Mouse (Mus musculus) left cerebral cortex, adult 18-20 months (tissue): ENCODE data around the gene Tgfbr2. TPM values are rescaled to one million over a fixed set of nuclear protein-coding genes. Genes with fewer than 3 reads are reported as not detected.

ENCODE experiments used
- DNase-seq, 2 experiments: peaks; one replicate each; pipeline ENCODE4 v3.0.0; 2021 to 2022; ENCODE audit warnings: low spot score in 2 of 2, mixed read lengths in 1 of 2
- total RNA-seq, 2 experiments: library from RNA; stranded (reverse); gene quantifications; 2 replicates each; pipeline ENCODE4 v1.2.3; 2021

Tgfbr2 gene
- total RNA-seq, 2 experiments from 2014 or later = 12.4 to 13.1 TPM

DNA sequence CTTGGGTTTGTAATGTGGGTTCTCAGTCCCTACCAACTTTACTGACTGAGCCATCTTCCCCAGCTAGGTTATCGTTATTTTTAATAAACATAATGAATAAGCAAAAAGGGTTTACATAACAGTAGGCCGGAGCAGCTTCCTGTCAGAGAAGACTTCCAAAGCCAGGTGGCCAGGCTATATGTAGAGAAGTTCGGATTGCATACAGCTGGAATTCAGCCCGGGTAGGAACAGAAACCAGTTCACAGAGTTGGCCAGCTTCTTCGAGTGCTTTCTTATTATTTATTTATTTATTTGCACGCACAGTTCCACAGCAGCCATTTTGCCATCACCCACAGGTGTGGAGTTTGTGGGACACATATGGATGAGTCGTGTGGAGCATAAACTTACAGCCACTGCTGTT is 53.7 kb downstream of the Tgfbr2 start:
- no peak for DNase-seq

DNA sequence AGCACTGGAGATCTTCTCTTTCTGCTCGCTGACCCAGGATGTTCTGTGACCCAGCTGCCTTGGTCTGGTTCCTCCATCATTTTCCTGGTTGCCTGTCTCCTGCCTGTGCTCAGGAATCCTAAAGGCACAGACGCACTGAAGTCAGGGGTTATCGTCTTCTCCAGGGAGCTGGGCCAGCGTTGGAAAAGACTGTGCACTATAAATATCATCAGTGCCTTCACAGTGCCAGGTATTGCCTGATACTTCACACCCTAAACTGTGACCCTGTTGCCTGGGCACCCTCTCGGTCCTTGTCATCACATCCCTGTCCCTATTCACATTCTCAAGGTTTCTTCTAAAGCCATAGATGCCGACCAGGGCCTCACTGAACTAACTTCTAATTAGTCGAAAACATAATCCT is 55.2 kb downstream of the Tgfbr2 start:
- DNase-seq = no peak

DNA sequence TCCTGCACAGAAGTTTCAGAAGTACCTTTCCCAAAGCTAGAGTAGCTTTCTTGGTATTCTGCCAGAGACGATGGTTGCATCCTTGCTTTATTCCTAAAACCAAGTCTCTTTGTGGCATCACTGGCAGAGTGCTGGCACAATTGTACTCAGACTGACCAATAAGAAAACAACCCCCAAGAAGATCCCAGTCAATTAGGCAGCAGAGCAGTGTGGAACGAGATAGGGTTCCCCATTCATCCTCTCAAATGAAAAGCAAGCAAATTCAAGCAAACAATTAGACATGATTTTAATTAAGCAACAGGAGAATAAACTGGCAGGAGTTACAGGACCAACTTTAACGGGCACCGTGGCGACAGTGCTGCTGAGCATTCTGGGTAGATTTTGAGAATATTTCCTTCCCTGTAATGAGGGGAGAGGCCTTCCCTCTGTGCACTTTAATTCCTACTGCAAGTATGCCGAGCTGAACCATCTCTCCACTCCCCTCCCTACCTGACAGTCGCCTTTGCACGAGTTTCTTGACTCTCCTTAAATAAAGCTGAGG is 56.8 kb downstream of the Tgfbr2 start:
- DNase-seq = no peak

DNA sequence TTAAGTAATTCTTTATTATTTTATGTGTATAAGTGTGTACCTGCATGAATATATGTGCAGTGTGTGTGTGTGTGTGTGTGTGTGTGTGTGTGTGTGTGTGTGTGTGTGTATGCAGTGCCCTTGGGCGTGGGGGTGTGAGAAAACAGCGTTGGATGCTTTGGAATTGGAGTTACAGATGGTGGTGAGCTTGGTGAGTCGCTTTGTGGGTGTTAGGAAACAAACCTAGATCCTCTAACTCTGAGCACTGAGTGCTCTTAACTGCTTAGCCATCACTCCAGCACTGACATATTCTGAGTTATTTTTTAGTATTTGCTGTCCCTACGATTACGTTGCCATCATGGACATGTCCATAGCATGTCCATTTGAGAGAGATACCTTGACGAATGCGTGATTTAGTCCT is 59.3 kb downstream of the Tgfbr2 start:
- DNase-seq = no peak

DNA sequence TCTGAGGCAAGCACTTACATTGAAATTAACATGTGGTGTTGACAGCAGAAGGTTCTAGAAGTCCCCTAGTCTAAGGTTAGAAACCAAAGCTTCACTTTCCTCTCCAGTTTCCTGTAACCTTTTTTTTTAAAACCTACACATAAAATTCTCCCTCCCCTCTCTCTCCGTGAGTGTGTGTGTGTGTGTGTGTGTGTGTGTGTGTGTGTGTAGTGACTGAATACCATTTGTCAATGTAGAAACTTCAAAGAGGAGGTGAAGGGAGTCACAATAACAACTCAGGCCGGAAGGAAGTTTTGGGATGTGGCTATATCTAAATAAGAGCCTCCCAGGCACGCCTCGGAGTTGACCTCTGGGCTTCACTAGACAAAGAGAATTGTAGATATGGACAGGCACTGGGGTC is 60.8 kb downstream of the Tgfbr2 start:
- DNase-seq = no peak

DNA sequence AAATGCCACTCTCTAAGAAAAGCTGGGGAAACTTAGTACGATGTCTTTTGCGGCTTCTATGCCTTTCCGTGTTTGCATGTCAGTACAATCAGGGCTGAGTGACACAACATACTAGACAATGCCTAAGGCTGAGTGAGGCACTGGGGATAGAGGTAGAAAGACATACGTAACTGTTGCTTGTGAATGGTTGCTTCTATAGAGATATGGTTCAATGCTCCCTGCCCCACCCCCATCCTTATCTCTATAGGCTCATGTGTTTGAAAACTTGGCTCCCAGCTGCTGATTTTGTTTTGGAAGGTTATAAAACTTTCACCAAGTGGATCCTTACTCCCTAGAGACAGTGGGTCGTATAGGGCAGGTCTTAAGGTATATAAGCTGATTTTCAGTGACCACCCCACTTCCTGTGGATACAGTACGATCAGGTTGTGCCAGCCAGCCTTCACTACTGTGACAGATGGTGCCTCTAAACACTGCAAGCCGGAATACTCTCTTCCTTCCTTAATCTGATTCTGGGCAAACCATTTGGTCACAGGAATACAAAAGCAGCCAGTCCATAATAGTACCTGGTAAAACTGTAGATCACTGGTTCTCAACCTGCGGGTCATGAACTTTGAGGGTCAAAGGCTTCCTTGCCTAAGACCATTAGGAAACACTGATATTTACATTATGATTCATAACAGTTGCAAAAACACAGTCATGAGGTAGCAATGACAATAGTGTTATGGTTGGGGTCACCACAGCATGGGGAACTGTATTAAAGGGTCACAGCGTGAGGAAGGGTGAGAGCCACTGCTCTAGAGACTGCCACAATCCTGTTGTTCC is 63.8 kb downstream of the Tgfbr2 start:
- DNase-seq = no peak

DNA sequence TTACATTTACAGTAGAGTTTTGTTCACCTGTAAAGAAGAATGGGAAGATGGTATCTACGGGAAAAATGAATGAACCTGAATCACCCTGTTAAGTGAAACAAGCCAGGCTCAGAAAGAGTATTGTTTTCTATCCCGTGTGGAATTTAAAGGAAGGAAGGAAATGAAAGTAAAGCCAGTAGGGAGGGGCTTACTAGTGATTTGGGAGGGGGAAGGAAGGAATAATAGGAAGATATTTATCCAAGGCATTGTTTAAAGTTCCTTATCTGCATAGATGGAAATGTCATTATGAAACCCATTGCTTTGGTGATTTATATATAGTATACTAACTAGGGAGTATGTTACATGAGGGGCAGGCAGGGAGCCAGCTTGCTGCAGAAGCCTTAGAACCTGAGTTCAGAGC is 66.4 kb downstream of the Tgfbr2 start:
- DNase-seq = no peak

DNA sequence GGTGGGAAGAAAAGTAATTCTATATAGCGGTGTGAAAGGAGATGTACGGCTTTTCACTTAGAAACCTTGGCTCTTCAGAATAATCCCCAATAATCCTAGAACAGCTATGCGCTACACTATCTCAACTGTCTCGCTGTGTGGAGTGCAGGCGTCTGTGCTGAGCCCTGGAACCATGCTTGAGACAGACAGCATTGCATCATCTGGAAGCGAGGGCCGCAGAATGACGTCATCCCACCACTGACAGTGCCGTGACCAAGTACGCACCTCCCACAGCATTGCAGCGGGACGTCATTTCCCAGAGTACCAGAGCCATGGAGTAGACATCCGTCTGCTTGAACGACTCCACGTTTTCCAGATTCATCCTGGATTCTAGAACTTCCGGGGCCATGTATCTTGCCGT is 70.4 kb downstream of the Tgfbr2 start:
- no peak for DNase-seq

DNA sequence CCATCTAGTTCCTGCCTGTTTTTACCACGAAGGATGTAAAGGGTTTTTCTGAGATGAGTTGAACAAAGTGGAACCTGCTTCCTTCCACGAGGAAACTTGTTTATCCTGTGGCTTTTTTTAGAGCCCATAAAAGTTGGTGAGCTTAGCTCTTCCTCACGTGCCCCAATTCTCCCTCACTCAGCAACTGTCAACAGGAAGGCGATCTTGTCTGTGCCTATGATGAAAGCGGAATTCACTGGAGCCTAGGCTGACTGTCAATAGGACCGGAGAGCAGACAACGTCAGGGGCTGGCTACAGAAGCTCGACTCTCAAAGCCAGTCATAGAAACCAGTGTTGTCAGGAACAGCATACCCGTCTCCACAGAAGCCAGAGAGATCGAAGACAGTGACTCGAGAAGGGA is 73.3 kb downstream of the Tgfbr2 start:
- DNase-seq = no peak

DNA sequence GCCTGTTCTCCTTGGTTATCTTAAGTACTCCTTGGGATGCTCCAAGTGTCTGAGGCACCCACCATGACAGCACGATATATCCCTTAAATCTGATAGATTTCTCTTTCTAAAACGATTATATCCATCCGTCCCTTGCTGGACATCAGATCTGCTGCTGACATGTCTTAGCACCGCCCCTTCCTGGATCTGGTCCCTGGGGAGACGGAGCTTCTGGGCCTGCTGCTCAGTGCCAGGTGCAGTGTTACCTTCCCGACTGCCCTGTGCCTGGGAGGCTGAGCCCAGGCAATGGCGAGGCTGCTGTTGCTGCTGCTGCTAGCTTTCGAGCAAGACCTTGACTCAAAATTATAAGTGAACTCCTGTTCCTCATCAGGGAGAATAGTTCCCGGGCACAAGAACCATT is 75.1 kb downstream of the Tgfbr2 start:
- no peak for DNase-seq

DNA sequence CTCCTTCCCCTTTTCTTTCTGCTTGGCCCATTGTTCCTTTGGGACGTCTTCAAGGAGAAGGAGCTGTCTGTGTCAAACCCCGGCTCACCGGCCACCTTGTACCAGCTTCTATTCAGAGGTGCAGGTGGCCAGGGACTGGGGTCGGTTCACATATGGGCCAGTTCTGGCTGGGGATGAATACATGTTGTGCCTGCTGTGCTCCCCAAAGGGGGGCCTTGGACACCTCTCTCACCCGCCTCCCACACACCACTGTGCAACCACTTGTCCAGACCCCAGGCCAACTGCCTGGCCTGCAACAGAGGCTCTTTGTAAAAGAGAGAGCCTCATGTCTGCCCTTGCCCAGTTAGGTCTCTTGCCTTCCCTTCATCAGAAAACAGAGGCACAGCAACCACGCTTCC is 75.6 kb downstream of the Tgfbr2 start:
- DNase-seq = no peak

DNA sequence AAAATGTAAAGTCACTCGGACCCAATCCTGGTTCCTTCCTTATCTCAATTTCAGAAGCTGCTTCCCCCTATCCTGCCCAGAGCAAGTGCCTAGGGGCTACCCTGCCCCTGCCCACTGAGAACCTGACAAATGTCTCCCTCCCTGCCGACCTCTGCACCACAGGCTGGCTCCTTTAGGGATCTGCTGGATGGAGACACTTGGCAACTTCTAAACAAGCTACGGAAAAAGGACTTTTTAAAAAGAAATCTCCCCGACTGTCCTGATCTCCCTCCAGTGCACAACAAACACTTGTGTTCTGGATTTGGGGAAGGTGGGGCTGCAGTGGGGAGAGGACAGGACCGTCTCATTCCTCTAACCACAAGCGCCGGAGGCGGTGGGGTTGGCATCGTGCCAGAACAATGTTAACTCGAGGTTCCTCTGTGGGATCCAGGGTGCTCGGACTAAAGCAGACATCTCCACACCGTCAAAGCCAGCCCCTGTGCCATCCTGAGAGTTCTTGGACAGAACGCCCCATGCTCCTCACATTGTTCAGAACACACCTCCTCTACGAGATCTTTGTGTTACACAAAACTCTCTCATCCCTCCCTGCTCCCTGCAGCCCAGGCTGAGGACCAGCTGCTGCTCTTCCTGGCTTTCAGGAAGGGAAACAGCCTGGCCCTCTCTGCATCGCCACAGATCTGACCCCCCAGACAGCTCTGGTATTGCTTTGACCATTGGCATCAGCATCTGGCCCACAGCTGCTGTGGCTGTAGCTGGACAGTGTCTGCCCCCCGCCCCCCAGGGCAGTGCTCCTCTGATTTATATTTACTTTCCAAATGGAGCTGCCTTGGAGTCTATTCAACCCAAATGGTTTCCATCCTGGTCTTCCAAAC is 76.2 kb downstream of the Tgfbr2 start:
- DNase-seq = peak in 1 of 2 experiments; percentile 19

DNA sequence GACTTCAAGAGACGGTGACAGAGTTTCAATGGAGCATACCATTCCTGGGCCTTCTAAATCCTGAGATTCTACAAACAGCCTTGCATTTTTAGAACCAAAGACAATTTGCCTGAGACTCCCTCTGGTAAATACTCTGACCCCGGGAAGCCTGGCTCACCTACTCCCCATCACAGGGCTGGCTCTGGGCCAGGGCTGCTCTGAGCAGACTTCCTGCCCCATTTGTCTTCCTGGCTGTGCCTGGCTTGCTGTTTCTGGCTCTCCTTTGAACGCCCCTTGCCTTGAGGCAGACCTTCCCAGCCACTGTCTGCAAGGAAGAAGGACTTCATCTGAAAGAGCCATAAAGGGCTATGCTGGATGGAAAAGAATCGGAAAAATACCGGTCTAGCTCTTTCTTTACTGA is 83.2 kb downstream of the Tgfbr2 start:
- DNase-seq = no peak

DNA sequence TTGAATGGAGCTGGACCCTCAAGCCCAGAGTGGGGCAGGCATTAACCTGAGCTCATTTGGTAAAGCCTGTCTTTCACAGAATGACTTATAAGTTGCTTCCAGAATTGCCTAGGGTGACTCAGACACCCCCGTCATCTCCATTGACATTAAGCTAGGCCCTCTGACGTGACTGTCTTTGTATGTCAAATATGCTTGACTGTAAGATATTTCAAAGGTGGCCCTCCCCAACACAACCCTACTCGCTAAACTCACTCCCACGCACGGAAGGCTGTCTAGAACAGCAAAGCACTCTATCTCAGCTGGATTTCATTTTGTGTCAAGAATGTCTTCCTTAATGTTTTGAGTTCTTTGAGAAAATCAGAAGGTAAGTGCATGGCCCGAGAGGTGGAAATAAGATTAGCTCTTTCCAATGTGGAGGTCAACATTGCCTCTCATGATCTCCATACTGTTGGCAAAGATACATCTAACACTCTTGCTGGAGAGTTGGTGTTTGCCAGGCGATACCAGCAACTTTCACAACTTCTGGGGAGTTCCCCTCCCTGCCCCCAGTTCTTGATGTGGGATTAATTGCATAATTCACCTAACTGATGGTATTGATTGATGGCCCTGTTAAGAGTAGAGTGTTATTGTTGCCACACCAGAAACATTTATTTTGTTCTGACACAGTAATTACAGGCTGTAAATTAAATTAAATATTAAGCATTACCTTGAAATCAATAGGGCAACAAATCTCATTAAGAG is 83.9 kb downstream of the Tgfbr2 start:
- no peak for DNase-seq

DNA sequence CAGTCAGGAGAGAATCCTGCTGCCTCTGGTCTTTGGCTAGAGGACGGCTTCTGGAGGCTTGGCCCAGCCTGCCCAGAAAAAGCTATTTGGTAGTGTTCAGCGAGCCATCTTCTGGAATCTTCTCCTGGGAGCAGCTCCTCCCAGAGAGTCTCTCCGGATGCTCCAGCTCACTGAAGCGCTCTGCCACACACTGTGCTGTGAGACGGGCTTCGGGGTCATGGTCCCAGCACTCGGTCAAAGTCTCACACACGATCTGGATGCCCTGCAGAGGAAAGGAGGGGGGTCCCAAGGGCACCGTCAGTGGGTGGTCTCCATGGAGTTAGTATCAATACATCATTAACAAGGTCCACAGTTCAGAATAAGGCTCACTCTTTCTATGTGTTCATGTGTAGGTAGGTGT is 84.9 kb downstream of the Tgfbr2 start:
- no peak for DNase-seq

DNA sequence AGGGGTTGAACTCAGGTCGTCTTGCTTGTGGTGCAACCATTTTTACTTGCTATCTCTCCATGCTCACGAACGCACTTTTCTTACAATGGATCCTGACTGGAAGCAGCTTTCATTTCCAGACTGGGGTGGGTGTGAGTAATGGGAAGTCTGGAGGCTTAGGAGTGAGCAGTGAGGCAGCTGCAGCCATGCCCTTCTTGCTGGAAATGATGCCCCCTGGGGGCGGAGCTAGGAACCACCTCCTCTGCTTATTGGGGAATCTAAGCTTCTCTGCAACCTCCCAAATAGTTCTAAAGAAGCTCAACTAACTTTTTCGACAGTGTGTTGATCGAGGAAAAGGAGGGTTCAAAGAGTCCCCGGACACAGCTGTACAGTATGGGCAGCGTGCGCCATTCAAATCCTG is 86.2 kb downstream of the Tgfbr2 start:
- no peak for DNase-seq

DNA sequence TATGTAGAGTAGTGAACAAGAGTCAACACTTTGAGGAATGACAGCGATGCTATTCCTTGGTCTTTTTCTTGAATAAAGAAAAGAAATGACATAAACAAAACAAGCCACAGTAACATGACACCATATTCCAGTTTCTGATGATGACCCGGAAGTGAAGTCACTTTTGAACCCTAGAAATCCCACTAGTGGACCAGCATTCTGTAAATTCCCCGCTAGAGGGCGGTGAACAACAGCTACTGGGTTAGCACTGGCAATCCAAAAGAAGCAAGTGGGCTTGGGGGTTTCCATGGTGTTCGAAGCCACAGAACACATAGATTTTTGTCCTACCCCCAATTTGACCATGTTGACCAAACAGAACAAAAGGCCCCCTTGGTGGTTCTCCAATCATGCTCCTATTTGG is 87.3 kb downstream of the Tgfbr2 start:
- DNase-seq = peak; percentile 55 to 70

DNA sequence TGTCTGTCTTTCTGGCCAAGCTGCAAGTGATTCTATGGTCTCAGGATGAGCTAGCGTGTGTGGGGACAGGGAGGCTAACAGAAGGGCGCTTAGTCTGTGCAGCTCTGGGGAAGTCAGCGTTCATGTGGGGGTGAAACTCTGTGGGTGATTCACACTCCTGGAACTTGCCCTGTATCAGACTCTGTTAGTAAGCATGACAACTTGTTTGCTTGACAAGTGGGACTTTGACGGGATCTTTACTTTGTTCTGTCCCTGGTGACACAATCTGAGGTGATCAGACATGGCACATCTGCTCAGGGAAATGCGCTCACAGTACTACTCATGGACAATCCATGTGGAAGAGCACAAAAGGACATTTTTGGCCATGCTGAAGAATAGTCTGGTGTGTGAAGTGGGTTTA is 87.9 kb downstream of the Tgfbr2 start:
- no peak for DNase-seq

DNA sequence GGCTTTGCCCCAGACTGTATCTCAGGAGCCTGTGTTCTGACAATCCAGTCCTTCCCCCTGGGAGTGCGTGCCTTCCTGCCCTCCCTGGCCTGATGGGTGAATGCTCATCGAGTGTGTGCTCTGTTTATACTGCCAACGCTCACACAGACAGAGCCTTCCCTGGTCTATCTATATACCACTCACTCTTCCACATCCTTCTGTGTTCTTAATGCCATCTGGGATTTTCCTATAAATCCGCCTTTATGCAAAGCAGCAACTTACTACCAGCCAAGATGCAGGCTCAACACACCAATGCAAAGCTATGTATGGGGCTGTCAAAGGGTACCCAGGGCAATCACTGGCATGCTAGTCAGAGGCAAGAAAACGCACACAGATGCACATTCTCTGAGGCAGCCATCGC is 89.2 kb downstream of the Tgfbr2 start:
- DNase-seq = peak in 1 of 2 experiments; percentile 9

DNA sequence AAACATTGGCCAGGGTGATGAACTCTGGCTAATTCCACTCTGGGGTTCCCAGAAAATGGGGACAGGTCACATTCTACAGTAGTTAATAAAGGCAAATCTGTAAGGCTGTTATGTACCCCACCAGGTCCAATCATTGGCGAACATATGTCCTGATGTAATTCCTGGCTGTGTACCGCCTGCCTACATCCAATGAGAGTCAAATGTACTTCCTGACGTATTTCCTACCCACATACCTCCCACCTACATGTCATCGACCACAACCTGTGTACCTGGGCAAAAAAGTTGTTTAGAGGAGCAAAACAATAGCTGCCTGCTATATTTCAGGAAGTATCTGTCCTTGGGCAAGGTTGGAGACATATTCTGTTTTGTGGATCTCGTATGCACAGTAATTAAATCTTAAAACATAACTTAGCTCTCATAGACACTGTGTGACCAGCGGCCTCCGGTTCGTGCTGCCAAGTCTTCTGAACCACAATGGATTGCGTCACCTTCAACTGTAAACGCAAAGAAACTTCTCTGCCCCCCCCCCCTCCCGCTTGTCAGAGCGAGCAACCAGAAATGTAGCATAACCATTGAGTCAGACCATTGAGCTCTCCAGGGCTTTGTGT is 90.7 kb downstream of the Tgfbr2 start:
- DNase-seq = no peak

DNA sequence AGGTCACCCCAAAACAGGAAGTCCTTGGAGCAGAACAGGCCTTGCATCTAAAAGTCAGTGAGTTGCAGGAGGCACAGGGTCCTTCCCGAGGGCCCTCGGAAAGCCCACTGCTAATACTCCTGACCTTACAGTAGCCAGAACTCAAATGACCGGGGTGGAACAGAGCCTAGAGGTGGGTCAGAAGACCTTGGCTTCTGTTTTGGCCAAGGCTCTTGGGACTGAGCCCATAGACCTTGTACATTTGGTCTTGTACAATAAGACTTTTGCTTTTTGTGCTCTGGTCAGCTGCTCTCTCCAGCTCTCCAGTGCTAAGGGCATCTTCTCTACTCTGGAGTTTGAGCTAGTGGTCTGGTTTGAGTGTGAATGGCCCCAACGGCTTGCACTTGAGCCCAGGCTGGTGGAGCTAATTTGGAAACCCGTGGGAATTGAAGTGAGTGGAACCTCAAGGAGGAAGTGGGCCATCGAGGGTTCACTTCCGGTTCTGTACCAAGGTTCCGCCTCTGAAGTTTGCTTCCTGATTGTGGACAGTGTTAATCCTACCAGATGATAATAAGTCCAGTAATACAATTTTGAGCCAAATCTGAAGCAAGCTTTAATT is 91.3 kb downstream of the Tgfbr2 start:
- no peak for DNase-seq
